Mouse (Mus musculus) forebrain, postnatal 0 days (tissue): ENCODE data around the gene Lman2. TPM values are rescaled to one million over a fixed set of nuclear protein-coding genes. Genes with fewer than 3 reads are reported as not detected.

ENCODE experiments used
- ATAC-seq: fragments of 200-750 bp; cut with Nextera tagmentation; 2 replicates; pipeline ENCODE4 v1.8.0; 2017; ENCODE audit warnings: mild to moderate bottlenecking, moderate library complexity
- DNase-seq: peaks from one replicate; pipeline ENCODE4 v3.0.0-alpha.2; 2015
- H3K27ac ChIP-seq: fragments of 300-500 bp; sonication (generic); 2 replicates; pipeline ENCODE4 v1.5.1; 2014; ENCODE audit warnings: low read depth, mild to moderate bottlenecking, antibody characterized with exemption, low read length, moderate library complexity, mixed read lengths
- H3K27me3 ChIP-seq: fragments of 300-500 bp; sonication (generic); 2 replicates; pipeline ENCODE4 v1.6.1; 2014; ENCODE audit warnings: mild to moderate bottlenecking, low read length, mixed read lengths; ENCODE audit not compliant: insufficient read depth
- H3K36me3 ChIP-seq: fragments of 300-500 bp; sonication (generic); 2 replicates; pipeline ENCODE4 v1.6.1; 2014; ENCODE audit warnings: mild to moderate bottlenecking, moderate library complexity; ENCODE audit not compliant: insufficient read depth
- H3K4me1 ChIP-seq: fragments of 300-500 bp; sonication (generic); 2 replicates; pipeline ENCODE4 v1.6.1; 2014; ENCODE audit warnings: antibody characterized with exemption; ENCODE audit not compliant: insufficient read depth
- H3K4me2 ChIP-seq: fragments of 300-500 bp; sonication (generic); 2 replicates; pipeline ENCODE4 v1.6.1; 2014; ENCODE audit warnings: low read depth, mild to moderate bottlenecking, moderate library complexity
- H3K4me3 ChIP-seq: fragments of 300-500 bp; sonication (generic); 2 replicates; pipeline ENCODE4 v1.5.1; 2014; ENCODE audit warnings: low read depth, low read length, mixed read lengths
- H3K9ac ChIP-seq: fragments of 300-500 bp; sonication (generic); 2 replicates; pipeline ENCODE4 v1.6.1; 2014; ENCODE audit warnings: mild to moderate bottlenecking
- H3K9me3 ChIP-seq: fragments of 300-500 bp; sonication (generic); 2 replicates; pipeline ENCODE4 v1.6.1; 2016; ENCODE audit warnings: low read length
- CTCF ChIP-seq: sonication (generic); IDR thresholded peaks from 2 replicates; pipeline ENCODE4 v1.5.1; 2016; ENCODE audit warnings: antibody characterized with exemption, control low read depth, low read depth
- WGBS: fragments of 180-500 bp; shearing (Covaris S2); extraction: QIAGEN DNeasy Blood & Tissue Kit; methylation state at CpG from one replicate; pipeline ENCODE4 v1.1.7; 2014; 5-methylcytosine and 5-hydroxymethylcytosine counted together
- polyA plus RNA-seq: library from polyadenylated mRNA; unstranded; fragments of >200 nt; fragmentation: Nextera tagmentation; extraction: Ambion mirVana; gene quantifications from 2 replicates; pipeline ENCODE4 v1.2.1, GENCODE M21; 2015
- total RNA-seq: library from RNA; depleted of rRNA; stranded (reverse); fragments of >200 nt; gene quantifications from 2 replicates; pipeline ENCODE4 v1.2.3, GENCODE M21; 2014

Lman2 gene
- total and polyA plus RNA-seq, 2 experiments from 2014 or later = 32.8 to 62.6 TPM

- ATAC-seq = no peak
- no peaks in the 10 kb centered on the region for H3K9me3 ChIP-seq
These were observed 20.1 kb downstream of the Lman2 start for GRCm38 (mm10) chr13:55342469-55342868.

GRCm38 (mm10) chr13:55339259-55339658, 23.3 kb downstream of the Lman2 start:
- no peak overlapping the region for H3K27ac ChIP-seq
- H3K4me1 ChIP-seq = no peaks in the 10 kb centered on the region
- H3K4me3 ChIP-seq = no peak overlapping the region
- ATAC-seq (no peak), DNase-seq (no peak)
- peaks cover 5% of the 10 kb centered on the region; the same call in 1 of the 2 replicates for H3K36me3 ChIP-seq
- H3K27me3 ChIP-seq = no peaks in the 10 kb centered on the region
- H3K4me2 ChIP-seq = no peak overlapping the region
- TF ChIP-seq CTCF = no peak
- H3K9ac ChIP-seq = no peak overlapping the region
- no peaks in the 10 kb centered on the region for H3K9me3 ChIP-seq
- WGBS = 30% methylated on average over 2 of the region's 2 CpGs

More at GRCm38 (mm10) chr13:55342469-55342868, 20.1 kb downstream of the Lman2 start:
- WGBS = 43% methylated on average over 11 of the region's 11 CpGs
- TF ChIP-seq CTCF = no peak
- Histone ChIP-seq H3K36me3 (peaks cover 36% of the 10 kb centered on the region), H3K4me1 (no peaks in the 10 kb centered on the region), H3K4me2 (no peak overlapping the region), H3K27ac (no peak overlapping the region), H3K4me3 (no peak overlapping the region), H3K27me3 (no peaks in the 10 kb centered on the region), H3K9ac (no peak overlapping the region)
- DNase-seq = no peak

- Histone ChIP-seq H3K4me2 (no peak overlapping the region), H3K36me3 (no peaks in the 10 kb centered on the region), H3K9ac (no peak overlapping the region), H3K9me3 (no peaks in the 10 kb centered on the region), H3K27ac (no peak overlapping the region), H3K4me1 (no peaks in the 10 kb centered on the region), H3K4me3 (no peak overlapping the region), H3K27me3 (no peaks in the 10 kb centered on the region)
- DNase-seq = peak; percentile 29
- no peak for TF ChIP-seq CTCF
- peak; percentile 29 for ATAC-seq
- 52% methylated on average over 12 of the region's 12 CpGs for WGBS
These were observed 24.2 kb downstream of the Lman2 start for GRCm38 (mm10) chr13:55338131-55339054.

- no peaks in the 10 kb centered on the region for H3K36me3 ChIP-seq
- no peaks in the 10 kb centered on the region for H3K4me1 ChIP-seq
- no peaks in the 10 kb centered on the region for H3K9me3 ChIP-seq
- no peak for TF ChIP-seq CTCF
- WGBS = 78% methylated on average over 10 of the region's 10 CpGs
- H3K27me3 ChIP-seq = no peaks in the 10 kb centered on the region
- H3K4me2 ChIP-seq = no peak overlapping the region
- no peak for DNase-seq
- H3K4me3 ChIP-seq = no peak overlapping the region
- H3K27ac ChIP-seq = no peak overlapping the region
- no peak for ATAC-seq
- H3K9ac ChIP-seq = no peak overlapping the region
These were observed 25.1 kb downstream of the Lman2 start for GRCm38 (mm10) chr13:55337341-55337975.

GRCm38 (mm10) chr13:55335701-55336100, 26.9 kb downstream of the Lman2 start:
- no peaks in the 10 kb centered on the region for H3K4me1 ChIP-seq
- H3K27me3 ChIP-seq = no peaks in the 10 kb centered on the region
- no peak overlapping the region for H3K4me3 ChIP-seq
- H3K9ac ChIP-seq = no peak overlapping the region
- H3K9me3 ChIP-seq = no peaks in the 10 kb centered on the region
- H3K4me2 ChIP-seq = no peak overlapping the region
- no peak for TF ChIP-seq CTCF
- no peak overlapping the region for H3K27ac ChIP-seq
- no peaks in the 10 kb centered on the region for H3K36me3 ChIP-seq
- WGBS = 89% methylated on average over 4 of the region's 4 CpGs
- DNase-seq (no peak), ATAC-seq (no peak)

GRCm38 (mm10) chr13:55332331-55332730, 30.3 kb downstream of the Lman2 start:
- no peak for DNase-seq
- no peak for TF ChIP-seq CTCF
- WGBS = 81% methylated on average over 3 of the region's 3 CpGs
- ATAC-seq = no peak
- Histone ChIP-seq H3K9me3 (no peaks in the 10 kb centered on the region), H3K4me2 (no peak overlapping the region), H3K9ac (no peak overlapping the region), H3K27me3 (no peaks in the 10 kb centered on the region), H3K27ac (no peak overlapping the region), H3K4me1 (peaks cover 1% of the 10 kb centered on the region; the same call in 1 of the 2 replicates), H3K4me3 (no peak overlapping the region), H3K36me3 (no peaks in the 10 kb centered on the region)
